Mouse (Mus musculus): ENCODE results near the gene Usb1. TPM values are rescaled to one million over a fixed set of nuclear protein-coding genes. Genes with fewer than 3 reads are reported as not detected.
"Not testable (repeated sequence)": the region's sequence is repeated elsewhere in the genome, so short reads cannot be mapped to it uniquely, and the experiment has no call there.

The Usb1 gene
- polyA plus RNA-seq, 1 experiment: 24.1 TPM

- TF ChIP-seq POLR2A (IDR thresholded peaks at IDR 0.05; ENCODE audit: low read depth, low read length) (no peak), CTCF (IDR thresholded peaks at IDR 0.05; ENCODE audit: borderline replicate concordance, insufficient read depth, low read length) (no peak)
- Histone ChIP-seq H3K27ac (ENCODE audit: insufficient read depth, low read length) (no peak overlapping the region), H3K4me1 (ENCODE audit: control insufficient read depth, insufficient read depth, low read length) (no peaks in the 10 kb centered on the region)
Measured at GRCm38 (mm10) chr8:95363849-95364248, 31.8 kb downstream of the Usb1 start.

GRCm38 (mm10) chr8:95369581-95370326 lies 37.7 kb downstream of the Usb1 start:
- Histone ChIP-seq H3K4me1 (ENCODE audit: control insufficient read depth, insufficient read depth, low read length) (no peaks in the 10 kb centered on the region), H3K4me3 (ENCODE audit: insufficient read depth, low read length) (no peak overlapping the region), H3K27ac (ENCODE audit: insufficient read depth, low read length) (no peak overlapping the region)
- TF ChIP-seq CTCF (IDR thresholded peaks at IDR 0.05; ENCODE audit: borderline replicate concordance, insufficient read depth, low read length) (no peak), POLR2A (IDR thresholded peaks at IDR 0.05; ENCODE audit: low read depth, low read length) (no peak)

More at GRCm38 (mm10) chr8:95363849-95364248, 31.8 kb downstream of the Usb1 start:
- H3K4me3 ChIP-seq (ENCODE audit: insufficient read depth, low read length): no peak overlapping the region

- Histone ChIP-seq H3K4me3 (ENCODE audit: insufficient read depth, low read length) (no peak overlapping the region), H3K27ac (ENCODE audit: insufficient read depth, low read length) (no peak overlapping the region), H3K4me1 (ENCODE audit: control insufficient read depth, insufficient read depth, low read length) (no peaks in the 10 kb centered on the region)
- TF ChIP-seq POLR2A (IDR thresholded peaks at IDR 0.05; ENCODE audit: low read depth, low read length): no peak
- TF ChIP-seq CTCF (IDR thresholded peaks at IDR 0.05; ENCODE audit: borderline replicate concordance, insufficient read depth, low read length): no peak
Measured at GRCm38 (mm10) chr8:95373389-95374002, 41.4 kb downstream of the Usb1 start.

- H3K4me1 ChIP-seq (ENCODE audit: control insufficient read depth, insufficient read depth, low read length): no peaks in the 10 kb centered on the region
Measured at GRCm38 (mm10) chr8:95374429-95374828, 42.3 kb downstream of the Usb1 start.

GRCm38 (mm10) chr8:95375374-95375930 lies 43.4 kb downstream of the Usb1 start:
- no peak overlapping the region for H3K27ac ChIP-seq (ENCODE audit: insufficient read depth, low read length)
- no peak for TF ChIP-seq POLR2A (IDR thresholded peaks at IDR 0.05; ENCODE audit: low read depth, low read length)
- TF ChIP-seq CTCF (IDR thresholded peaks at IDR 0.05; ENCODE audit: borderline replicate concordance, insufficient read depth, low read length): no peak
- no peaks in the 10 kb centered on the region for H3K4me1 ChIP-seq (ENCODE audit: control insufficient read depth, insufficient read depth, low read length)
- H3K4me3 ChIP-seq (ENCODE audit: insufficient read depth, low read length): no peak overlapping the region

More at GRCm38 (mm10) chr8:95374429-95374828, 42.3 kb downstream of the Usb1 start:
- no peak for TF ChIP-seq POLR2A (IDR thresholded peaks at IDR 0.05; ENCODE audit: low read depth, low read length)
- TF ChIP-seq CTCF (IDR thresholded peaks at IDR 0.05; ENCODE audit: borderline replicate concordance, insufficient read depth, low read length): no peak
- H3K27ac ChIP-seq (ENCODE audit: insufficient read depth, low read length): no peak overlapping the region
- no peak overlapping the region for H3K4me3 ChIP-seq (ENCODE audit: insufficient read depth, low read length)

- no peak for TF ChIP-seq POLR2A (IDR thresholded peaks at IDR 0.05; ENCODE audit: low read depth, low read length)
- TF ChIP-seq CTCF (IDR thresholded peaks at IDR 0.05; ENCODE audit: borderline replicate concordance, insufficient read depth, low read length): no peak
- Histone ChIP-seq H3K4me3 (ENCODE audit: insufficient read depth, low read length) (no peak overlapping the region), H3K4me1 (ENCODE audit: control insufficient read depth, insufficient read depth, low read length) (no peaks in the 10 kb centered on the region), H3K27ac (ENCODE audit: insufficient read depth, low read length) (no peak overlapping the region)
Measured at GRCm38 (mm10) chr8:95376309-95376999, 44.4 kb downstream of the Usb1 start.

- Histone ChIP-seq H3K4me3 (ENCODE audit: insufficient read depth, low read length) (no peak overlapping the region), H3K4me1 (ENCODE audit: control insufficient read depth, insufficient read depth, low read length) (no peaks in the 10 kb centered on the region), H3K27ac (ENCODE audit: insufficient read depth, low read length) (no peak overlapping the region)
- TF ChIP-seq CTCF (IDR thresholded peaks at IDR 0.05; ENCODE audit: borderline replicate concordance, insufficient read depth, low read length) (no peak), POLR2A (IDR thresholded peaks at IDR 0.05; ENCODE audit: low read depth, low read length) (no peak)
Measured at GRCm38 (mm10) chr8:95377101-95377500, 45.0 kb downstream of the Usb1 start.

GRCm38 (mm10) chr8:95377863-95378291 lies 45.8 kb downstream of the Usb1 start:
- TF ChIP-seq POLR2A (IDR thresholded peaks at IDR 0.05; ENCODE audit: low read depth, low read length): no peak
- no peak for TF ChIP-seq CTCF (IDR thresholded peaks at IDR 0.05; ENCODE audit: borderline replicate concordance, insufficient read depth, low read length)
- Histone ChIP-seq H3K27ac (ENCODE audit: insufficient read depth, low read length) (no peak overlapping the region), H3K4me1 (ENCODE audit: control insufficient read depth, insufficient read depth, low read length) (no peaks in the 10 kb centered on the region)

GRCm38 (mm10) chr8:95378928-95379327 lies 46.8 kb downstream of the Usb1 start:
- H3K4me1 ChIP-seq (ENCODE audit: control insufficient read depth, insufficient read depth, low read length); H3K27ac ChIP-seq (ENCODE audit: insufficient read depth, low read length); H3K4me3 ChIP-seq (ENCODE audit: insufficient read depth, low read length): not testable (repeated sequence)

More at GRCm38 (mm10) chr8:95377863-95378291, 45.8 kb downstream of the Usb1 start:
- H3K4me3 ChIP-seq (ENCODE audit: insufficient read depth, low read length): no peak overlapping the region

All from embryonic fibroblast, embryonic 13.5 days (primary cell).